Mouse (Mus musculus) G1E (cell line): ENCODE measurements around the gene Mecom.

ENCODE experiments used
- CTCF ChIP-seq: IDR thresholded peaks from 2 replicates; pipeline ENCODE4 v1.5.1; 2012; ENCODE audit warnings: low read depth, low read length, inconsistent platforms, mixed read lengths
- GATA2 ChIP-seq: IDR thresholded peaks from 2 replicates; pipeline ENCODE4 v1.6.1; 2012; ENCODE audit warnings: low read depth, low read length, inconsistent platforms, borderline replicate concordance
- TAL1 ChIP-seq: conservative IDR thresholded peaks from 2 replicates; pipeline ENCODE4 v1.6.1; 2012; ENCODE audit warnings: low read depth, low read length, inconsistent platforms, mixed read lengths

- no peak for TF ChIP-seq CTCF
- TF ChIP-seq GATA2, result no peak
- TF ChIP-seq TAL1, result no peak
These were observed 303.4 kb downstream of the Mecom start for GRCm38 (mm10) chr3:30244401-30244871.
